35 mouse cellular contexts compared by ENCODE assay signal in the genomic region with DNA sequence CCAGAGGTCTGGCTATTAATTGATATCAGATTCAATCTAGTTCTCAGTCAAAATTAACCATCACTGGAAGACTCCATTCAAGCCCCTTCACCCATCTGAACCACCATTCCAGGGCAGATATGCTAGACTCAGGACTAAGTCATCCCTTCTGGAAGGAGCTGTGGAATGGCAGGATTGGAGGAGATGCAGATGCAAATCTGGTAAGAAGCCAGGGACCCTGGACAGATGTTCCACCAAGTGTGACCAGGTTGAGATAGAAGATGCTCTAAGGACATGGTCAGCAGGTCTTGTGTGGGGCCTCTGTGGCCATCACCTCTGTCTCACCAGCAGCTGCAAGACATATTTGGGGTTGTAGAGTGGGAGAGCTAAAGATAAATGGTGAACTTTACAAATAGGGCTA. TPM values are rescaled to one million over a fixed set of nuclear protein-coding genes. Genes with fewer than 3 reads are reported as not detected.
"Had no signal": no experiment of that assay in that cellular context is flagged by ENCODE, and none has a peak within 500 bp of the region (broad histone marks: within the 10 kb centered on the region; RNA-seq: fewer than 3 reads in every experiment).

No protein-coding gene starts in this region.

- ATAC-seq: forebrain, embryonic 13.5 days; forebrain, embryonic 15.5 days; forebrain, embryonic 16.5 days; forebrain, postnatal 0 days had no signal

- H3K4me3 ChIP-seq: embryonic facial prominence, embryonic 10.5 days; embryonic facial prominence, embryonic 12.5 days; embryonic facial prominence, embryonic 13.5 days; embryonic facial prominence, embryonic 15.5 days; erythroblast, embryonic 14.5 days; forebrain, embryonic 10.5 days; forebrain, embryonic 12.5 days; forebrain, embryonic 13.5 days; forebrain, embryonic 15.5 days; gastrocnemius, adult 2 months; heart, adult 2 months had no signal

- H3K27ac ChIP-seq: embryonic facial prominence, embryonic 10.5 days; embryonic facial prominence, embryonic 12.5 days; embryonic facial prominence, embryonic 13.5 days; embryonic facial prominence, embryonic 15.5 days; forebrain, embryonic 10.5 days; forebrain, embryonic 12.5 days; forebrain, embryonic 13.5 days; forebrain, embryonic 15.5 days; gastrocnemius, adult 2 months; heart, adult 2 months had no signal

- H3K4me1 ChIP-seq: embryonic facial prominence, embryonic 10.5 days; embryonic facial prominence, embryonic 12.5 days; embryonic facial prominence, embryonic 13.5 days; embryonic facial prominence, embryonic 15.5 days; forebrain, embryonic 12.5 days; forebrain, embryonic 15.5 days had no signal

- H3K9me3 ChIP-seq: embryonic facial prominence, embryonic 10.5 days; embryonic facial prominence, embryonic 12.5 days; embryonic facial prominence, embryonic 13.5 days; embryonic facial prominence, embryonic 15.5 days; forebrain, embryonic 10.5 days; forebrain, embryonic 12.5 days; forebrain, embryonic 13.5 days; forebrain, embryonic 15.5 days had no signal

- DNase-seq: cerebellum, adult 18-20 months; cerebellum, adult 2 months; cerebellum, adult 8-10 months; cerebellum, adult 9-10 months; cerebellum, adult 9-11 months; cerebellum, postnatal 10 days; cerebellum, postnatal 14 days; cerebellum, postnatal 25 days; cerebellum, postnatal 36 days; embryo, embryonic 11 days; forebrain, postnatal 0 days; gastrocnemius, adult 2 months; gastrocnemius, postnatal 10 days; gastrocnemius, postnatal 14 days; gastrocnemius, postnatal 25 days; gastrocnemius, postnatal 36 days; heart, adult 18-20 months; heart, adult 2 months had no signal

- H3K36me3 ChIP-seq: embryonic facial prominence, embryonic 10.5 days; embryonic facial prominence, embryonic 12.5 days; embryonic facial prominence, embryonic 13.5 days; embryonic facial prominence, embryonic 15.5 days; forebrain, embryonic 10.5 days; forebrain, embryonic 12.5 days; forebrain, embryonic 15.5 days had no signal

- H3K27me3 ChIP-seq: embryonic facial prominence, embryonic 12.5 days; embryonic facial prominence, embryonic 13.5 days; embryonic facial prominence, embryonic 15.5 days; forebrain, embryonic 13.5 days; forebrain, embryonic 15.5 days had no signal

- H3K4me2 ChIP-seq: embryonic facial prominence, embryonic 12.5 days; embryonic facial prominence, embryonic 13.5 days; embryonic facial prominence, embryonic 15.5 days; forebrain, embryonic 12.5 days; forebrain, embryonic 13.5 days; forebrain, embryonic 15.5 days had no signal

- H3K9ac ChIP-seq: embryonic facial prominence, embryonic 12.5 days; embryonic facial prominence, embryonic 13.5 days; embryonic facial prominence, embryonic 15.5 days; forebrain, embryonic 12.5 days; forebrain, embryonic 13.5 days; forebrain, embryonic 15.5 days; forebrain, postnatal 0 days had no signal

RNA-seq across cellular contexts. Expression of gene Tmem114, which starts 30.0 kb away (rescaled TPM):
- total RNA-seq: common myeloid progenitor, adult 5-6 weeks; forebrain, postnatal 0 days; gastrocnemius, adult 18-20 months; gastrocnemius, adult 2 months; gastrocnemius, adult 8-10 months; gastrocnemius, postnatal 10 days; gastrocnemius, postnatal 14 days; gastrocnemius, postnatal 25 days; gastrocnemius, postnatal 36 days; gastrocnemius, postnatal 4 days; granulocyte monocyte progenitor cell, adult 5-6 weeks; heart, adult 18-20 months; heart, adult 2 months had no signal
- polyA plus RNA-seq: embryonic facial prominence, embryonic 10.5 days; embryonic facial prominence, embryonic 11.5 days; embryonic facial prominence, embryonic 13.5 days; embryonic facial prominence, embryonic 14.5 days; embryonic facial prominence, embryonic 15.5 days; erythroblast, embryonic 14.5 days; forebrain, embryonic 12.5 days; forebrain, embryonic 13.5 days; forebrain, embryonic 15.5 days; heart, adult 2 months had no signal
